Comparison of ENCODE assay signal across 19 mouse cellular contexts in the genomic region with DNA sequence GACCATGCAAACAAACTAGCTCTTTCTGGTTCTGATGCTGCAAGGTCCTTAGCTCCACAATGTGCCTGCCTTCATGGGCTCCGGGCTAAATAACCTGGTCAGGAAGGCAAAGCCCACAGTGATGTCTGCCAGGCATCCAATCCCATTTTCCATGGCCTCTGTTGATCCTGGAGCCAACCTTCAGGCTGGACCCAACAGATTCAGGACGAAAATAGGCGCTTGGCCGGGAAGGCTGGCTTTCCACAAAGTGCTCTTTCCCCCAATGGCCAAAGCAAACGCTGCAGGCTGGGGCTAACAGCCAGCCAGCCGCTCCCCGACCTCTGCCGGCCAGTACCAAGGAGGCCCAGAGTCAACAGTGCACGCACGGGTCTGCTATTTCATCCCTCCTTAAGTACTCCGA.
DNase-seq lines count a peak whose midpoint lies in the region; ATAC-seq lines count a peak whose summit lies in the region.
"Had no signal": no experiment of that assay in that cellular context is flagged by ENCODE, and none has a peak within 500 bp of the region (broad histone marks: within the 10 kb centered on the region; RNA-seq: fewer than 3 reads in every experiment).

No protein-coding gene starts in this region.

- no peaks in the 10 kb centered on the region for H3K36me3 ChIP-seq in kidney, embryonic 16.5 days (ENCODE audit: insufficient read depth, low read length)
- no peaks in the 10 kb centered on the region for H3K36me3 ChIP-seq in neural tube, embryonic 15.5 days
- H3K36me3 ChIP-seq: embryonic facial prominence, embryonic 13.5 days; heart, embryonic 13.5 days; limb, embryonic 10.5 days; liver, embryonic 12.5 days; lung, embryonic 15.5 days; stomach, embryonic 15.5 days had no signal

- H3K9ac ChIP-seq in kidney, embryonic 16.5 days (replicated peaks; ENCODE audit: low read length): no peak overlapping the region
- H3K9ac ChIP-seq in neural tube, embryonic 15.5 days (replicated peaks): no peak overlapping the region
- H3K9ac ChIP-seq: embryonic facial prominence, embryonic 13.5 days; heart, embryonic 13.5 days; liver, embryonic 12.5 days; lung, embryonic 15.5 days; stomach, embryonic 15.5 days had no signal

- no peak overlapping the region for H3K4me2 ChIP-seq in kidney, embryonic 16.5 days (replicated peaks; ENCODE audit: low read depth, low read length)
- H3K4me2 ChIP-seq in neural tube, embryonic 15.5 days: no peak overlapping the region
- H3K4me2 ChIP-seq: embryonic facial prominence, embryonic 13.5 days; heart, embryonic 13.5 days; liver, embryonic 12.5 days; lung, embryonic 15.5 days; stomach, embryonic 15.5 days had no signal

- DNase-seq in gastrocnemius, postnatal 10 days: peak; percentile 17
- no peak for DNase-seq in gastrocnemius, postnatal 36 days
- DNase-seq in kidney, postnatal 14 days: no peak
- DNase-seq in neural tube, embryonic 10.5 days (ENCODE audit: extremely low spot score, low spot score): peak; percentile 17
- peak; percentile 2 for DNase-seq in skeletal muscle tissue, adult 2 months (ENCODE audit: low read depth, low spot score)
- DNase-seq: cerebellum, adult 9-11 months; kidney, postnatal 25 days; layer of hippocampus, postnatal 36 days; right cerebral cortex, adult 18-20 months; spleen, adult 18-20 months had no signal

- H3K27me3 ChIP-seq in kidney, embryonic 16.5 days (ENCODE audit: insufficient read depth, low read length): peaks cover 17% of the 10 kb centered on the region; the same call in 1 of the 2 replicates
- peaks cover 11% of the 10 kb centered on the region; the same call in 1 of the 2 replicates for H3K27me3 ChIP-seq in neural tube, embryonic 15.5 days (replicated peaks)

- no peaks in the 10 kb centered on the region for H3K9me3 ChIP-seq in kidney, embryonic 16.5 days (ENCODE audit: low read length)
- H3K9me3 ChIP-seq in neural tube, embryonic 15.5 days (replicated peaks): no peaks in the 10 kb centered on the region
- H3K9me3 ChIP-seq: embryonic facial prominence, embryonic 13.5 days; heart, embryonic 13.5 days; limb, embryonic 10.5 days; liver, embryonic 12.5 days; lung, embryonic 15.5 days; stomach, embryonic 15.5 days had no signal

- no peak overlapping the region for H3K27ac ChIP-seq in kidney, embryonic 16.5 days (ENCODE audit: low read length)
- no peak overlapping the region for H3K27ac ChIP-seq in neural tube, embryonic 15.5 days (replicated peaks)
- H3K27ac ChIP-seq: embryonic facial prominence, embryonic 13.5 days; heart, embryonic 13.5 days; limb, embryonic 10.5 days; liver, embryonic 12.5 days; lung, embryonic 15.5 days; stomach, embryonic 15.5 days had no signal

- no peak overlapping the region for H3K4me3 ChIP-seq in kidney, embryonic 16.5 days (ENCODE audit: low read length)
- H3K4me3 ChIP-seq in neural tube, embryonic 15.5 days (replicated peaks): no peak overlapping the region
- H3K4me3 ChIP-seq: embryonic facial prominence, embryonic 13.5 days; heart, embryonic 13.5 days; limb, embryonic 10.5 days; liver, embryonic 12.5 days; lung, embryonic 15.5 days; stomach, embryonic 15.5 days had no signal

- WGBS in kidney, embryonic 16.5 days: 34% methylated on average over 11 of the region's 11 CpGs
- WGBS in neural tube, embryonic 15.5 days: 57% methylated on average over 11 of the region's 11 CpGs

- ATAC-seq in kidney, embryonic 16.5 days (ENCODE audit: low FRiP score, low TSS enrichment): 0 out of 2 replicates have a peak, but pooled peaks have one; percentile 54
- no peak for ATAC-seq in neural tube, embryonic 15.5 days (ENCODE audit: low FRiP score)
- ATAC-seq in inflammation-experienced regulatory T-cells, adult 6 months: no peak
- ATAC-seq: liver, embryonic 12.5 days had no signal

- no peaks in the 10 kb centered on the region for H3K4me1 ChIP-seq in kidney, embryonic 16.5 days (ENCODE audit: insufficient read depth, low read length)
- H3K4me1 ChIP-seq in neural tube, embryonic 15.5 days: peaks cover 3% of the 10 kb centered on the region; the same call in 1 of the 2 replicates
- H3K4me1 ChIP-seq: embryonic facial prominence, embryonic 13.5 days; heart, embryonic 13.5 days; liver, embryonic 12.5 days; lung, embryonic 15.5 days; stomach, embryonic 15.5 days had no signal

- intact Hi-C loops in gastrocnemius, postnatal 36 days (cut with DNase I): no loop called here

Comparison
In these comparisons a context has a peak if more than half of its experiments do, and no peak if none do; other contexts are left out.
1. DNase-seq: peak in gastrocnemius, postnatal 10 days (single experiment), neural tube, embryonic 10.5 days (single experiment) and skeletal muscle tissue, adult 2 months (single experiment); none in gastrocnemius, postnatal 36 days (0 of 2) and kidney, postnatal 14 days (single experiment).